Mouse (Mus musculus) lung, embryonic 15.5 days (tissue): ENCODE results near the gene Dmxl2. TPM values are rescaled to one million over a fixed set of nuclear protein-coding genes. Genes with fewer than 3 reads are reported as not detected.
A peak's percentile ranks its signal among the peaks of the same experiment; 100 is the strongest.

Source experiments
- ATAC-seq: fragments of 200-750 bp; cut with Nextera tagmentation; 2 replicates; pipeline ENCODE4 v1.8.0; 2017; ENCODE audit warnings: moderate number of reproducible peaks, borderline replicate concordance; ENCODE audit not compliant: low FRiP score, low TSS enrichment; ENCODE audit errors: extremely low read depth
- H3K27ac ChIP-seq: fragments of 300-500 bp; sonication (generic); 2 replicates; pipeline ENCODE4 v1.5.1; 2015; ENCODE audit warnings: moderate library complexity, mild to moderate bottlenecking, inconsistent platforms
- H3K27me3 ChIP-seq: fragments of 300-500 bp; sonication (generic); 2 replicates; pipeline ENCODE4 v1.6.1; 2015; ENCODE audit warnings: inconsistent platforms
- H3K36me3 ChIP-seq: fragments of 300-500 bp; sonication (generic); 2 replicates; pipeline ENCODE4 v1.6.1; 2015; ENCODE audit warnings: inconsistent platforms
- H3K4me1 ChIP-seq: fragments of 300-500 bp; sonication (generic); 2 replicates; pipeline ENCODE4 v1.6.1; 2015; ENCODE audit warnings: inconsistent platforms
- H3K4me2 ChIP-seq: fragments of 300-500 bp; sonication (generic); 2 replicates; pipeline ENCODE4 v1.6.1; 2015; ENCODE audit warnings: inconsistent platforms, mild to moderate bottlenecking, moderate library complexity
- H3K4me3 ChIP-seq: fragments of 300-500 bp; sonication (generic); 2 replicates; pipeline ENCODE4 v1.5.1; 2015; ENCODE audit warnings: mild to moderate bottlenecking, inconsistent platforms
- H3K9ac ChIP-seq: fragments of 300-500 bp; sonication (generic); 2 replicates; pipeline ENCODE4 v1.6.1; 2015; ENCODE audit warnings: inconsistent platforms
- H3K9me3 ChIP-seq: fragments of 300-500 bp; sonication (generic); 2 replicates; pipeline ENCODE4 v1.6.1; 2016; ENCODE audit warnings: inconsistent platforms
- WGBS: fragments of 180-500 bp; shearing (Covaris S2); methylation state at CpG from one replicate; pipeline ENCODE4 v1.1.7; 2015; 5-methylcytosine and 5-hydroxymethylcytosine counted together
- polyA plus RNA-seq: library from polyadenylated mRNA; unstranded; fragments of >200 nt; fragmentation: Nextera tagmentation; extraction: Ambion mirVana; gene quantifications from 2 replicates; pipeline ENCODE4 v1.2.1, GENCODE M21; 2015

Dmxl2 gene
- polyA plus RNA-seq, result 3.4 and 4.5 TPM in 2 replicates

GRCm38 (mm10) chr9:54501453-54502110 is at the start of gene Dmxl2:
Gene Dmxl2, minus strand, starts transcription at chr9:54501626.
- peak; percentile 93 for ATAC-seq
- H3K27ac ChIP-seq, result no peak within 1 kb of the TSS; the same call in 1 of the 2 replicates

GRCm38 (mm10) chr9:54549433-54549832 is 48.0 kb upstream of the Dmxl2 start:
- Histone ChIP-seq H3K4me2 (no peak overlapping the region), H3K9ac (no peak overlapping the region), H3K27me3 (no peaks in the 10 kb centered on the region), H3K9me3 (no peaks in the 10 kb centered on the region), H3K36me3 (no peaks in the 10 kb centered on the region), H3K27ac (no peak overlapping the region), H3K4me1 (no peaks in the 10 kb centered on the region), H3K4me3 (no peak overlapping the region)
- no peak for ATAC-seq
- 83% methylated on average over 6 of the region's 6 CpGs for WGBS

More at GRCm38 (mm10) chr9:54501453-54502110, at the start of gene Dmxl2:
- Histone ChIP-seq H3K9ac (peak within 1 kb of the TSS; percentile 55), H3K36me3 (no peaks in the 10 kb centered on the region), H3K4me2 (peak within 1 kb of the TSS; percentile 100), H3K4me3 (peak within 1 kb of the TSS; percentile 73), H3K9me3 (no peaks in the 10 kb centered on the region), H3K4me1 (peaks cover 10% of the 10 kb centered on the region; the same call in 1 of the 2 replicates), H3K27me3 (peaks cover 28% of the 10 kb centered on the region)
- whole genome bisulfite sequencing, result 0% methylated on average over 97 of the region's 99 CpGs

- Histone ChIP-seq H3K9ac (no peak overlapping the region), H3K36me3 (no peaks in the 10 kb centered on the region), H3K4me1 (no peaks in the 10 kb centered on the region), H3K4me3 (no peak overlapping the region), H3K27ac (no peak overlapping the region), H3K9me3 (no peaks in the 10 kb centered on the region), H3K27me3 (no peaks in the 10 kb centered on the region), H3K4me2 (no peak overlapping the region)
- ATAC-seq, result no peak
- WGBS, result 16% methylated on average over 5 of the region's 5 CpGs
Measured at GRCm38 (mm10) chr9:54547536-54547935, 46.1 kb upstream of the Dmxl2 start.

GRCm38 (mm10) chr9:54544954-54545315 is 43.5 kb upstream of the Dmxl2 start:
- no peak overlapping the region for H3K4me3 ChIP-seq
- no peak overlapping the region for H3K4me2 ChIP-seq
- no peaks in the 10 kb centered on the region for H3K36me3 ChIP-seq
- no peaks in the 10 kb centered on the region for H3K4me1 ChIP-seq
- H3K27me3 ChIP-seq, result no peaks in the 10 kb centered on the region
- H3K9me3 ChIP-seq, result no peaks in the 10 kb centered on the region
- no peak overlapping the region for H3K9ac ChIP-seq
- H3K27ac ChIP-seq, result no peak overlapping the region
- WGBS, result 90% methylated on average over 4 of the region's 4 CpGs
- no peak for ATAC-seq

- Histone ChIP-seq H3K4me3 (no peak overlapping the region), H3K27me3 (no peaks in the 10 kb centered on the region), H3K4me2 (no peak overlapping the region), H3K9me3 (no peaks in the 10 kb centered on the region), H3K36me3 (no peaks in the 10 kb centered on the region), H3K27ac (no peak overlapping the region), H3K4me1 (no peaks in the 10 kb centered on the region), H3K9ac (no peak overlapping the region)
- 75% methylated on average over 9 of the region's 9 CpGs for WGBS
- no peak for ATAC-seq
Measured at GRCm38 (mm10) chr9:54544212-54544953, 43.0 kb upstream of the Dmxl2 start.

GRCm38 (mm10) chr9:54540801-54541200 is 39.4 kb upstream of the Dmxl2 start:
- H3K9ac ChIP-seq, result no peak overlapping the region
- ATAC-seq, result no peak
- H3K4me3 ChIP-seq, result no peak overlapping the region
- WGBS, result 57% methylated on average over 5 of the region's 5 CpGs
- no peaks in the 10 kb centered on the region for H3K36me3 ChIP-seq
- no peaks in the 10 kb centered on the region for H3K9me3 ChIP-seq
- H3K4me1 ChIP-seq, result no peaks in the 10 kb centered on the region
- H3K27ac ChIP-seq, result no peak overlapping the region
- no peak overlapping the region for H3K4me2 ChIP-seq
- H3K27me3 ChIP-seq, result no peaks in the 10 kb centered on the region

- Histone ChIP-seq H3K9ac (no peak within 1 kb of the TSS), H3K36me3 (no peaks in the 10 kb centered on the region), H3K4me1 (no peaks in the 10 kb centered on the region), H3K27me3 (no peaks in the 10 kb centered on the region), H3K9me3 (no peaks in the 10 kb centered on the region), H3K4me2 (no peak within 1 kb of the TSS), H3K27ac (no peak within 1 kb of the TSS), H3K4me3 (no peak within 1 kb of the TSS)
- no peak for ATAC-seq
- 84% methylated on average over 14 of the region's 14 CpGs for WGBS
Measured at GRCm38 (mm10) chr9:54538684-54539083, 37.3 kb upstream of the Dmxl2 start, which contains the start of gene Sh2d7. Gene Sh2d7, plus strand, starts transcription at chr9:54538984.

- no peaks in the 10 kb centered on the region for H3K4me1 ChIP-seq
- H3K9me3 ChIP-seq, result no peaks in the 10 kb centered on the region
- H3K27ac ChIP-seq, result no peak overlapping the region
- no peak overlapping the region for H3K4me3 ChIP-seq
- H3K9ac ChIP-seq, result no peak overlapping the region
- H3K4me2 ChIP-seq, result no peak overlapping the region
- no peaks in the 10 kb centered on the region for H3K36me3 ChIP-seq
- ATAC-seq, result no peak
- WGBS, result 89% methylated on average over 3 of the region's 3 CpGs
- H3K27me3 ChIP-seq, result no peaks in the 10 kb centered on the region
Measured at GRCm38 (mm10) chr9:54538244-54538643, 36.8 kb upstream of the Dmxl2 start.

GRCm38 (mm10) chr9:54537480-54537879 is 36.1 kb upstream of the Dmxl2 start:
- no peaks in the 10 kb centered on the region for H3K27me3 ChIP-seq
- no peak overlapping the region for H3K27ac ChIP-seq
- no peak for ATAC-seq
- H3K9me3 ChIP-seq, result no peaks in the 10 kb centered on the region
- H3K36me3 ChIP-seq, result no peaks in the 10 kb centered on the region
- H3K4me3 ChIP-seq, result no peak overlapping the region
- WGBS, result 78% methylated on average over 3 of the region's 3 CpGs
- H3K4me2 ChIP-seq, result no peak overlapping the region
- no peaks in the 10 kb centered on the region for H3K4me1 ChIP-seq
- no peak overlapping the region for H3K9ac ChIP-seq

- WGBS, result 40% methylated on average over 4 of the region's 4 CpGs
- Histone ChIP-seq H3K4me3 (no peak overlapping the region), H3K27me3 (no peaks in the 10 kb centered on the region), H3K9me3 (no peaks in the 10 kb centered on the region), H3K9ac (no peak overlapping the region), H3K36me3 (no peaks in the 10 kb centered on the region), H3K27ac (no peak overlapping the region), H3K4me1 (no peaks in the 10 kb centered on the region), H3K4me2 (no peak overlapping the region)
- no peak for ATAC-seq
Measured at GRCm38 (mm10) chr9:54537030-54537429, 35.6 kb upstream of the Dmxl2 start.

- Histone ChIP-seq H3K4me1 (no peaks in the 10 kb centered on the region), H3K27me3 (no peaks in the 10 kb centered on the region), H3K9ac (no peak overlapping the region), H3K27ac (no peak overlapping the region), H3K36me3 (no peaks in the 10 kb centered on the region), H3K9me3 (no peaks in the 10 kb centered on the region), H3K4me3 (no peak overlapping the region), H3K4me2 (no peak overlapping the region)
- ATAC-seq, result no peak
- WGBS, result 76% methylated on average over 7 of the region's 7 CpGs
Measured at GRCm38 (mm10) chr9:54536236-54536635, 34.8 kb upstream of the Dmxl2 start.

GRCm38 (mm10) chr9:54533975-54534374 is 32.5 kb upstream of the Dmxl2 start:
- peak; percentile 62 for ATAC-seq
- 42% methylated on average over 5 of the region's 5 CpGs for WGBS
- Histone ChIP-seq H3K27me3 (no peaks in the 10 kb centered on the region), H3K9me3 (no peaks in the 10 kb centered on the region), H3K36me3 (no peaks in the 10 kb centered on the region), H3K9ac (no peak overlapping the region), H3K4me3 (no peak overlapping the region), H3K27ac (no peak overlapping the region), H3K4me1 (no peaks in the 10 kb centered on the region), H3K4me2 (no peak overlapping the region)
